Mouse (Mus musculus) brain, embryonic 14.5 days (tissue): ENCODE data around the gene Rgs12. TPM values are rescaled to one million over a fixed set of nuclear protein-coding genes. Genes with fewer than 3 reads are reported as not detected.

Source experiments
- DNase-seq: peaks from one replicate; pipeline ENCODE4 v3.0.0-alpha.2; 2011; ENCODE audit warnings: low read depth
- CTCF ChIP-seq: fragments of 200-500 bp; IDR thresholded peaks from 2 replicates; pipeline ENCODE4 v1.5.1; 2012; ENCODE audit warnings: inconsistent platforms, mild to moderate bottlenecking, moderate library complexity, borderline replicate concordance; ENCODE audit not compliant: insufficient read depth, insufficient read length; ENCODE audit errors: extremely low read depth
- POLR2A ChIP-seq: fragments of 200-500 bp; IDR thresholded peaks from 2 replicates; pipeline ENCODE4 v1.6.1; 2012; ENCODE audit warnings: mild to moderate bottlenecking, inconsistent platforms, borderline replicate concordance; ENCODE audit not compliant: poor library complexity, insufficient read depth, insufficient read length, severe bottlenecking; ENCODE audit errors: extremely low read depth
- polyA plus RNA-seq: library from polyadenylated mRNA; depleted of rRNA; stranded (reverse); fragments of >200 nt; gene quantifications from 2 replicates; pipeline ENCODE4 v1.2.3, GENCODE M21; 2012

Gene Rgs12
- polyA plus RNA-seq, 1 experiment: 60.9 TPM

DNA sequence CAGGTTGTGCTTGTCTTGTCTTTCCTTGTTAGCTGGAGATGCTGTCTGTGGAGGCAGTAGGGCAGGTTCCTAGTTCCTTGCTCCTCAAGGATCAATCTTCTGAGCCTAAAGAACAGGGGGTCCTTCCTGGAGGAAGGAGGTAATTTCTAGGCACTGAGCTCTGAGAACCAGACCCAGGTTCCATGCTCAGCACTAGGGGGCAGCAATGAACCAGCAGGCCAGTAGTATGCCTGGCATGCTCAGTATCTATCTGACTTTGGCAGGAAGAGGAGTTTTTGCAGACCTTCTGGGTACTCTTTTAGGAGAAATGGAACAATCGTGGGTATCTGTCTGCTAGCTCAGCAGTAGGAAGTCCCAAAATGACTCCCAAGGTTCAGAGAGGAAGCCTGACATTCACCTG is 33.4 kb upstream of the Rgs12 start:
- DNase-seq: peak; percentile 88
- TF ChIP-seq POLR2A (no peak), CTCF (peak; percentile 90)

DNA sequence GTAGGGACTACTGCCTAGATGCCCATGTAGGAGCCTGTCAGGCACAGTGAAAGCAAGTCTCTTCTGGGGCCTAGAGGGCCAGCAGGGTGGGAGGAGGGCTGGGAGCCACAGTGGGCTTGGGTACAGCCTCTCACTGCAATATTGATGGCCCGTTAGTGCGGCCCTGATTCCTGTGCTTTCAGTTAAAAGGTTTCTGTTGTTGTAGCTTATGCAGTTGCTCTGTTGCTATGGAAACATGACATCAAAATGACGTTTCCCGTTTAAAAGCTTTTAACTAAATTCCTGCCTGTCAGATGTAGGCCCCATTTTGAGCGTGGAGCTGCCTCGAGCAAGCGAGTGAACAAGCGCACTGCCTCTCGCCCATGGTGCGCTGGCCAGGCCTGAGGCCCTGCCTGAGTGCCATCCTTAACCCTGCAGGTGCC is 32.0 kb upstream of the Rgs12 start:
- DNase-seq: peak; percentile 88
- TF ChIP-seq POLR2A (no peak), CTCF (no peak)

DNA sequence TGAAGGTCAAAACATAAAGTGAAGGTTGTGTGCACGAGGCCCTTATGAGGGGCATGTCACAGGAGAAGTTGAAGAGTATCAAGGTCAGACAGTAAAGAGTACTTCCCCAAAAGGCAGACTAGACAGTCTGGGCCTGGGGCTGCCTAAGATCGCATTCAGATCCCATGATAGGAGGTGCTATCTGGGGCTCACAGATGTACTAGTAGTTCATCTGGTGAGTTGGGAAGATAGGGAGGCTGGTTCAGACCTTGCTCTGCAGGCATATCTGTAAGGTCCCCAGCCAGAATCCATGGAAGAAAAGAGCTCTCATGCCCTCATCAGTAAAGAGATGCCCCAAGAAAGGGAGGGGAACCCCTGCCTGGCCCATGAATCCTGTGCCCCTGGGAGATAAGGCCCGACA is 30.5 kb upstream of the Rgs12 start:
- DNase-seq: no peak
- TF ChIP-seq POLR2A (no peak), CTCF (no peak)

DNA sequence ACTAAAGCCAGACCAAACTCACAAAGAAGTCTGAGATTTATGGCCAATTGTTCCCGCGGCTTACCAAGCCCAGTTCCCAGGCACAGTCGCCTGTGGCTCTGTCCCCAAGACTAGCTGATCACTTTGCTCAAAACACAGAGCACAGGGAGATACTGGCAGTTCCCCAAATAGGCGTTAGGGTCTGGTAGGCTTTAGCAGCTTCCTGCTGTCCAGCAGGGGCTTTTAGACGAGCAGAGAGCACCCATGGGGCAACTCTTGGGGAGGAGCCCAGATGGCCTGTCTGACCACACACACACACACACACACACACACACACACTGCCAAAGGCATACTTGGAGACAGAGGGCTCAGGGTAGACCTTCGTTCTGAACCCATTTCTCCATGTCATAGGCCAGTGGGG is 26.7 kb upstream of the Rgs12 start:
- TF ChIP-seq POLR2A (no peak), CTCF (no peak)
- DNase-seq: no peak

DNA sequence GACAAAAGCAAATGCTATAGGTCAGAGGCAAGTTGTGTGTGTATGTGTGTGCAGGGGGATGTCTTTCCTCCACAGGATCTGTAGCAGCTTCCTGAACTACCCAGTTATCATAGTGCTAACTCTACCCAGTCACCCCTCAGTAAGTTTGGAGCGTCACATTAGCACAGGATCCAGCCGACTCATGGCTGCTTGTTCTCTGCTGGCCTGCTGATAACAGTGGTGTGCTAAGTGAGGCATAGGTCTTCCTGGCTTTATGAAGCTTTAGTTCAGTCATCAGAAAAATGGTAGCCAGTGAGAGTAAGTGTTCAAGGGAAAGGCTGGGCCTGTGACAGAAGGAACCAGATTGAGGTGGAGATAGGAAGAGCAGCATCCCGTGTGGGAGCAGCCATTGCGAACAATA is 25.3 kb upstream of the Rgs12 start:
- TF ChIP-seq CTCF (no peak), POLR2A (no peak)
- DNase-seq: no peak

DNA sequence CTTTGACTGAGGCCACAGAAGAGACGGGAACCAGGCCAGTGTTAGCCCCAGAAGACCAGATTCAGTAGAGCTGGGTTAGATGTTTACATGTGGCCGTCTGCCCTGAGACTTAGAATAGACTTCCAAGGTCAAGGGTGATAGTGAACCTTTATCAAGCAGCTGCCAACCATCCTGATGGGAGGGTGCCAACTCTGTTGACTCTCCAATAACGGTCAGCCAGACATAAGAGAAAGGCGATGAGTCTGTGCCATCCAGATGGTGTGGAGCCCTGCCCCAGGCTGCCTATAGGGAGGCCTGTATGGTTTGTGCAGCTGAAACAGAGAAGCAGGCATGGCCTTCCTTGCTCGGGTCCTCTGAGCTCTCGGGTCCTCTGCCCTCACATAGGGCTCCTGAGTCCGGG is 24.7 kb upstream of the Rgs12 start:
- TF ChIP-seq POLR2A (no peak), CTCF (no peak)
- DNase-seq: no peak

DNA sequence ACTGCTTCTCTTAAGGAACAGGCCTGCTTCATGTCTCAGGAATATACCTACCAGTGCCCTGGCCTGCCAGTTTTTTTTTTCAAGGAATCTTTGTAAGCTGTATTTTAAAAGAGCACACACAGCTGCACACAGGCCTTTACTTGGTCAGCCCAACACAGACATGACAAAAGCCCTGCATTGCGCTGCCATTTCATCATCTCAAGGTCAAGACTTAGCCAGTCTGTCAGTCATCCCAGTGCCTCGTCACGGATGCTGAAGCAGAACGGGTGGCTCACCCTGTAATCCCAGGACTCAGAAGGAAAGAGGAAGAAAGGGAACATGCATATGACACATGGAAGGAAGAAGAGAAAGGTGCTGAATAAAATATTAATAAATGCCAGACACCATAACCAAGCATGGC is 21.6 kb upstream of the Rgs12 start:
- DNase-seq: no peak
- no peak for TF ChIP-seq POLR2A
- TF ChIP-seq CTCF: no peak

DNA sequence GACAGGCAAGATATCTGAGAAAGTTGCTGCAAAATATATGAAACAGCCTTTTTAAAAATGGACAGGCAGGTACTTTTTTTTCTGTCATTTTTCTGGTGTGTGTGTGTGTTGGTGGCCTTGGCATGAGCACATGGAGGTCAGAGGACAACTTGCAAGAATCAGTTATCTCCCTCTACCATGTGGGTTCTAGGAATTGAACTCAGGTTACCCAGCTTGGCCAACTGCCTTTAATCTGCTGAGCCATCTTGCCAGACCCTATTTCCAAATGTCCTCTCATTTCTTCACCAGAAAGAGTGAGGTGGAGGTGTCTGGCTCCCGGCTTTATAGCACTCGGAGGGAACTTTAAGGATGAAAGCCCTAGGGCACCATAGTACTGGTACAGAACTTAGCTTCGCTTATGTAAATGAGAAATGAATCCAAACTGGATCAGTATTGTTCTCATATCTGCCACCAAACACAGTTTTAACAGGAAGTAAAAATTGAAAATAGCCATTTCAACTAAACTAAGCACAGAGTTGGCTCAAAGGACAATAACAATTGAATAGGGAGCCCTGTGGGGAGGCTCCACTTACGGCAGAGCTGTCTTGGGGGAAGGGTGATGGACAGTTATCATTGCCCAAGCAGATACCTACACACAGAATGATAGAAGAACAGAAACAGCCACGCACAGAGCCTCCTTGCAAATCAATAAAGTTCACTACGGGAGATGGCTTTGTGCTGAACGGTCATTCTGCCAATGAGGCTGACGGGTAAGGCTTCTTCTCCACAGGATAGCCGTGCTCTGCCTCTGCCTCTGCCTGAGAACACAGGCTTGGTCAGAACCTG is 18.9 kb upstream of the Rgs12 start:
- no peak for DNase-seq
- TF ChIP-seq CTCF (no peak), POLR2A (no peak)

DNA sequence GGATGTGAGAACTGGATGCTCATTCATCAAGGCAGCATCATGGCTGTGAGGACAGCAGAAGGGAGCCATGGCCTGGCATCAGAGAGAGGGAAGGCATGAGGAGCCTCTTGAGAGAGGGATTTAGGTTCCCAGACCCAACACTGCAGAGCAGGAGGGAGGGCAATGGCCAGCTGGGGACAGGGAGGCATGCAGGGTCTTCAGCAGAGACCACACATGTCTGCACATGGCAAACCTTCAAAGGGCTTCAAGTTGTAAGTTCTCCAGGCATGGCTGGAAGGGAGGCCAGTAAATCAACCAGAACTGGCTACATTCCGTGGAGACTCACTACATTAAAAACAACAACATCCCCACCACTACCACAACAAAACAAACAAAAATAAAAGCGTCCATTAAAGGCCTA is 18.2 kb upstream of the Rgs12 start:
- no peak for TF ChIP-seq POLR2A
- TF ChIP-seq CTCF: no peak
- DNase-seq: no peak

DNA sequence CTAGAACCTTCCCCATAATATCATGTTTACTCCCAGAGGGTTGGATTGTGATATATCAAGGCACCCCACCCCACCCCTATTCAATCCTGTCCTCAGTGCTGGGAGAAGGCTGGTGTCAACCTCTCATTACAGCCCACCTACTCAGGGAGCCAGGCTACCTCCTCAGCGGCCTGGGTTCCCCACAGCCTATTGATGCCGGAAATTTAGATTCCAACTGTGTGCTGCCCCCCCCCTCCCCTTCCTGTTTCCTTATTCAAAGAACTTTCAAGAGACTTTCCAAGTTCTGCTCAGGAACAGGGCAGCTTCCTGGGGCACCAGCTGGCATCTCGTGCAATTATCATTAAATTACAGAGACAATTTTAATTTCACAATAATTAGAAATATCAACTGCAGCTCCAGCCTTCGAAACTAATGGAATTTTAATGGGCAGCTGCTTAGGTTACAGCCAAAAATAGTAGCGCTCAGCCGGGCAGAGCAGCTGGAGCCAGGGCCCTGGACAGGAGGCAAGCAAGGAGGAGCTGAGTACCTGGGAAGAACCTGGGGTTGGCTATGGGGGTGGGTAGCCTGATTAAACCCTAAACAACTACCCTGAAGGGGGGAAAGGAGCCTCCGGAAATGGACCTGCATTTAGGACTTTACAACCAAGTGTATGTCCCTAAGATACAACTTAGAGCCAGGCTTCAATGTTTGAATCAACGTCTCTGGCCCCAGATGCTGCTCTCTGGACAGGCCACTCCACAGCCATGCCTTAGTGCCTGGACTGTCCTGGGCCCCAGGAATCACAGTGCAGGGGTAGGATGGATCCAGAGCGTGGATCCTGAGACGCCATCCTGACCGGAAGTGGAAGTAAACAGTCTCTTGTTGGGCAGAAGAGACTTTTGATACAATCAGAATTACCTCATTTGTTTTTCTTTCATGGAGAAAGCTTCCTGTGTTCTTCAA is 17.5 kb upstream of the Rgs12 start:
- peak; percentile 47 for DNase-seq
- TF ChIP-seq POLR2A (no peak), CTCF (no peak)

DNA sequence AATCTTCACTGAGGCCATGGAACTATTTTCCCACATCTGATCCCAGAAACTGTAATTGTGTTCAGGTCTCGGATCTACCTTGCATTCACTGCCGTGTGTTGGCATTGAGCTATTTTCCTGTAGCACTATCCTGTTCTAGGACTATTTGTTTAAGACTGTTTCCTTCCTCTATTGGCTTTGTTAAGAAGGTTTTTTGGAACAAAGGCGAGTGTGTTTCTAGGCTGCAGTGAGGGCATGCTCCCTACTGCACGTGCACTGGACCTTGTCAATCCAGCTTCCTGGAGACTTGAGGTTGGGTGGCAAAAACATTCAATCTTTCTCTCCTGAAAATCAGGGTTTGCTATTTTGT is 16.8 kb upstream of the Rgs12 start:
- TF ChIP-seq CTCF (no peak), POLR2A (no peak)
- DNase-seq: peak; percentile 24

DNA sequence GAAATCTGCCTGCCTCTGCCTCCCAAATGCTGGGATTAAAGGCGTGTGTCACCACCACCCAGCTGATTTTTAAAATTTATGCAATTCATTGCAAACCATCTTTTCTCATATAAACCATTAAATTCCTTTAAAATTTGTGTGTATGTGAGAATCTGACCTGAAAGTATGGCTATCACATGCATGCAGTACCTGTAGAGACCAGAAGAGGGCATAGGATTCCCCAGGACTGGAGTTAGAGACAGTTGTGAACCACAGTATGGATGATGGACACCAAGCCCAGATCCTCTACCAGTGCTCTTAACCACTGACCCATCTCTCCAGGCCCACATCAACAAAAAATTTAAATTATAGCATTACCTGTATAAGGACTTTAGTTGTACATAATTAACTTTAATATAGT is 15.8 kb upstream of the Rgs12 start:
- DNase-seq: no peak
- TF ChIP-seq POLR2A (no peak), CTCF (peak; percentile 36; the same call in 1 of the 2 replicates)

DNA sequence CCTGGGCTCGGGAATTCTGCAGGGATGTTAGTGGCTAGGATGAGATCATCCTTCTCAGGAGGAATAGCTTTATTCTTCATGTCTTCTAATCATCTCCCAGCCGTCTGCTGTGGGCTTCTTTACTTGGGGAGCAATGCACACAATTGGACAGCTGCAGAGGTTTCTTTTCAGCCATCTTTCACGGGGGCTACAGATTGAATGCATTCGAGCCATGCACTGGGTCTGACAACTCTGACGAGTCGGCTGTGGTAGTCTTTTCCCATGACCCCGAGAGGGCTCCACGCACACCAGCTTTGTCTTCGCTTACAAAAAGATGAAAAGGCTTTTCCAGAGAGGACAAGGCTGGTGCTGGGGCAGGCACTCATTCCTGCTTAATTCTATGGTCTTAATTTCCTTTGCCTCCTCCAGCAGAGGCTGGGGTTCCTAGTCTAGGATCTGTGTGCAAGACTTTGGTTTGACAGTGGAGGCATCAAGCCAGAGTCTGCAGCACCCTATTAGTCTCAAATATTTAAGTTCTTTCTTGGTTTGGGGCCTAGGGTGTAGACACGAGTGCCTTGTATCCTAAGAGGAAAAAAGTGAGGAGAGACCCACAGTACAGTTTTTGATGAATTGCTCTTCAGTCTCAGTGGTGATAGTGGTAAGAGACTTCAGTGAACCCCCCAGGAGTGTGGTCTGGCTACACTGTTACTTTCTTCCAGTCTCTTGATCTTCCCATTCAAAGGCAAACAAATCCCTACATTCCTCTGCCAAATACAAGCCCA is 7.4 kb upstream of the Rgs12 start:
- TF ChIP-seq CTCF (no peak), POLR2A (no peak)
- DNase-seq: peak; percentile 85
